Mouse (Mus musculus): Measurements from ENCODE around the gene Dand5.

The Dand5 gene

DNA sequence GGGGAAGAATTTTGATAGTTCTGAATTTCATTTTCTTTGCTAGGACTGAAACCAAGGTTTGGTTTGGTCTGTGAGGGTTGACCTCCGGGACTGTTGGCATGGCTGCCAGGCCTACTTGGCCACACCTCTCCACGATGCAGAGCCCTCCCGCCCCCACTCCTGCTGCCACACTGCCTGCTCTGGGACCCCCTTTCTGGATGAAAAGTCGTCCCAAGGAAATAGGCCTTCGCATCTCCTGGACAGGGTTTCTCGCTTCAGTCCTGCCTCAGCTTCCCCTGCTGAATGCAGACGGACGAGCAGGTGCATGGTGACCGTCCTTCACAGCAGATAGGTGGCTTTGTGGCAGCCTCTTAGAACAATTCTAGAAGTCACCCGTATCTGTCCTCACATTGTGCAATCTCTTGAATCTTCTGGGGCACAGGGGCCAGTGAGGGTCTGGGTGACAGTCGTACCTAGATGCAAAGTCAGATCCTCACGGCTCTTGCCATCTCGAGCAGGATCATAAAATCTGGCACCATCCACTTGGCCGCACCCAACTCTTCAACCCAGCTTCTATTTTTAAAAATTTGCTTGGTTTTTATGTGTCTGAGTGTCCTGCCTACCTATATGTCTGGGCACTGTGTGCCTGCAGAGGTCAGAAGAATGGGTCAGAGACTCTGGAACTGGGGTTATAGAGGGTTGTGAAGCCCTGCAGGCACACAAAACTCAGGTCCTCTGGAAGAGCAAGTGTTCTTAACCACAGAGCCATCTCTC lies 54.1 kb downstream of the Dand5 start:
- DNase-seq: no peak

DNA sequence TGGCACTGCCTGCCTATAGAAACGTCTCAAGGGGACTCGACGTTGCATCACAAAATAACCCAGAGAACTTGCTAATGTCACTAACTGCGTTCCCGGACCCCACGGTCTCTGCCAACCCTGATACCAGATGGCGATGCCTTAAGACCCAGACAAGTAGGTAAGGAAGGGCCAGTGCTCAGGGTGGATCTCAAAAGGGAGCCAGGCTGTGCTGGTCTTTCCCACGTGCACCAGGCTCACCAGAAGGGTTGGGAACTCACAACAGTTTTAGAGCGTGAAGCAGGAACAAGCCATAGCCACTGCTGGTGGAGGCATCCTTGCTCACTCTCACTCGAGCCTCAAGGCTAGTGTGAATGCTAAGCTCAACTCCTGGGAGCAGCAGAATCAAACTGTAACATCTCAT lies 55.4 kb downstream of the Dand5 start:
- DNase-seq: no peak

DNA sequence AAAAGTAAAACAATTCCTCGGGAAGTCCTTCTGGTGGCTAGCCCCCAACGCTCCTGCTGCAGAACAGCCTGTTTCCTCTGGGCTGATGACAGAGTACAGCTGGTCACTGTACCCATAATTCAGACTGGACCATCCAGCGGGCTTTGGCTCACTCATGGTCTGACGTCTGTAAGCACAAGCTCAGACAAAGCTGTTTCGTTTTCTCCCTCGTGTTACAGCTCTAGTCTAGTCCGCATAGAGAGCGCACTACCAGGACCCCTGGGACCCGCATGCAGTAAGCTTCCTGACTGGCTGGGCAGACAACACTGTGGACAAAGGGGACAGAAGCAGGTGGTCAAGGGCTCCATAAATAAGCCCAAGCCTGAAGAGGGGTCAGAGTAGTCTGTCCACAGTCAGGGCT lies 56.2 kb downstream of the Dand5 start:
- DNase-seq: no peak

DNA sequence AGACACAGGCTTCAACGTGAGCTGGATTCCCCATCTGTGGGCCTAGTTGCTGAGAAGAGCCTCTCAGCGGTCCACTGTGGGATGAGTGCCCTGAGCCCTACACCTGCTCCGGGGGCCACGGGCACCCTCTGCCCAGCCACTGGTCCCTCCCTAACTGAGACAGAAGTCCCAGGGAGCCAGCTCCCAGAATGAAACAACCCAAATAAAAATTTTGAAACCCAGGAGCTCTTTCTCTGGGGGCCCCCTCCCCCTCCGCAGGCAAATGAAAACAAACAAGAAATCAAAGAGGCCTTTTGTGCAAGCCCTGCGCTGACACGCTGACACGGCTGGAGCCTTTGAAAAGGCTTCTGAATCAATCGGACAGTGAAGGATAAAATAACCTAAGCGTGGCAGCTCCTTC lies 57.0 kb downstream of the Dand5 start:
- no peak for DNase-seq
